Mouse (Mus musculus) stomach, embryonic 14.5 days (tissue): ENCODE measurements around the gene Calm4. TPM values are rescaled to one million over a fixed set of nuclear protein-coding genes. Genes with fewer than 3 reads are reported as not detected.

ENCODE experiments used
- ATAC-seq: fragments of 200-750 bp; cut with Nextera tagmentation; 2 replicates; pipeline ENCODE4 v1.8.0; 2017; ENCODE audit warnings: low read depth, moderate TSS enrichment; ENCODE audit not compliant: insufficient number of reproducible peaks, insufficient read depth, low FRiP score
- H3K27ac ChIP-seq: fragments of 300-500 bp; sonication (generic); 2 replicates; pipeline ENCODE4 v1.5.1; 2014; ENCODE audit warnings: mild to moderate bottlenecking, low read length, moderate library complexity, mixed read lengths
- H3K27me3 ChIP-seq: fragments of 300-500 bp; sonication (generic); 2 replicates; pipeline ENCODE4 v1.6.1; 2014; ENCODE audit warnings: low read length, control low read depth, mixed read lengths; ENCODE audit not compliant: control insufficient read depth, insufficient read depth
- H3K36me3 ChIP-seq: fragments of 300-500 bp; sonication (generic); 2 replicates; pipeline ENCODE4 v1.6.1; 2014; ENCODE audit warnings: mild to moderate bottlenecking, control low read depth, low read length, moderate library complexity, mixed read lengths; ENCODE audit not compliant: control insufficient read depth, insufficient read depth
- H3K4me1 ChIP-seq: fragments of 300-500 bp; sonication (generic); 2 replicates; pipeline ENCODE4 v1.6.1; 2014; ENCODE audit warnings: low read length, control low read depth, mixed read lengths; ENCODE audit not compliant: control insufficient read depth, insufficient read depth
- H3K4me2 ChIP-seq: fragments of 300-500 bp; sonication (generic); replicated peaks from 2 replicates; pipeline ENCODE4 v1.6.1; 2014; ENCODE audit warnings: low read depth, low read length, control low read depth
- H3K4me3 ChIP-seq: fragments of 300-500 bp; sonication (generic); 2 replicates; pipeline ENCODE4 v1.5.1; 2014; ENCODE audit warnings: low read depth, low read length, control low read depth
- H3K9ac ChIP-seq: fragments of 300-500 bp; sonication (generic); replicated peaks from 2 replicates; pipeline ENCODE4 v1.6.1; 2014; ENCODE audit warnings: low read depth, mild to moderate bottlenecking, control low read depth, low read length, moderate library complexity, mixed read lengths
- H3K9me3 ChIP-seq: fragments of 300-500 bp; sonication (generic); 2 replicates; pipeline ENCODE4 v1.6.1; 2016; ENCODE audit warnings: low read depth, low read length, control low read depth; ENCODE audit not compliant: control insufficient read depth
- WGBS: fragments of 180-500 bp; shearing (Covaris S2); extraction: QIAGEN DNeasy Blood & Tissue Kit; methylation state at CpG from one replicate; pipeline ENCODE4 v1.1.7; 2014; 5-methylcytosine and 5-hydroxymethylcytosine counted together
- polyA plus RNA-seq: library from polyadenylated mRNA; unstranded; fragments of >200 nt; fragmentation: Nextera tagmentation; extraction: Ambion mirVana; gene quantifications from 2 replicates; pipeline ENCODE4 v1.2.1, GENCODE M21; 2014

Calm4 gene
- polyA plus RNA-seq, 1 experiment from 2014 or later = not detected

GRCm38 (mm10) chr13:3886663-3887062 is 49.1 kb downstream of the Calm4 start:
- no peak for ATAC-seq
- no peaks in the 10 kb centered on the region for H3K27me3 ChIP-seq
- no peaks in the 10 kb centered on the region for H3K4me1 ChIP-seq
- H3K9ac ChIP-seq = no peak overlapping the region
- H3K27ac ChIP-seq = no peak overlapping the region
- no peaks in the 10 kb centered on the region for H3K9me3 ChIP-seq
- H3K4me2 ChIP-seq = no peak overlapping the region
- H3K4me3 ChIP-seq = no peak overlapping the region
- WGBS = 95% methylated on average over 7 of the region's 7 CpGs
- peaks cover 47% of the 10 kb centered on the region for H3K36me3 ChIP-seq

Other genes starting within 250 kb of the Calm4 start
- 23.3 and 24.1 TPM in 2 replicates for gene Fam208b, start 226.6 kb upstream of the Calm4 start, polyA plus RNA-seq
- gene Asb13, start 203.7 kb upstream of the Calm4 start, polyA plus RNA-seq = 13.3 and 18.1 TPM in 2 replicates
- 2.0 and 5.0 TPM in 2 replicates for gene Calml3, start 33.4 kb upstream of the Calm4 start, polyA plus RNA-seq
- gene Calm5, start 16.4 kb downstream of the Calm4 start, polyA plus RNA-seq = 0.71 TPM in 1 of 2 replicates, not detected in the other
- gene Net1, start 80.5 kb downstream of the Calm4 start, polyA plus RNA-seq = 70.9 and 75.8 TPM in 2 replicates
- 0.10 and 0.14 TPM in 2 replicates for gene Tubal3, start 80.5 kb downstream of the Calm4 start, polyA plus RNA-seq
- 0.16 TPM in 1 of 2 replicates, not detected in the other for gene Ucn3, start 107.6 kb downstream of the Calm4 start, polyA plus RNA-seq
- gene Akr1c14, start 211.3 kb downstream of the Calm4 start, polyA plus RNA-seq = 2.0 and 2.9 TPM in 2 replicates